Mouse (Mus musculus) bone marrow, adult 2 months (tissue): Measurements from ENCODE around the gene Prrt2. TPM values are rescaled to one million over a fixed set of nuclear protein-coding genes. Genes with fewer than 3 reads are reported as not detected.

ENCODE experiments used
- H3K27ac ChIP-seq: fragments of 200-500 bp; 2 replicates; pipeline ENCODE4 v1.5.1; 2012; ENCODE audit warnings: low read depth, mild to moderate bottlenecking, control low read depth, inconsistent platforms, low read length; ENCODE audit not compliant: control insufficient read depth, poor library complexity, insufficient read depth
- H3K4me1 ChIP-seq: fragments of 200-500 bp; 2 replicates; pipeline ENCODE4 v1.6.1; 2011; ENCODE audit warnings: low read length; ENCODE audit not compliant: control insufficient read depth, insufficient read depth
- H3K4me3 ChIP-seq: fragments of 200-500 bp; replicated peaks from 2 replicates; pipeline ENCODE3; 2011; ENCODE audit warnings: mild to moderate bottlenecking, low read depth, low read length, control low read depth; ENCODE audit not compliant: control insufficient read depth
- CTCF ChIP-seq: fragments of 200-500 bp; IDR thresholded peaks from 2 replicates; pipeline ENCODE4 v1.5.1; 2011; ENCODE audit warnings: low read length, control low read depth; ENCODE audit not compliant: control insufficient read depth, insufficient read depth
- POLR2A ChIP-seq: fragments of 200-500 bp; IDR thresholded peaks from 2 replicates; pipeline ENCODE4 v1.6.1; 2011; ENCODE audit warnings: low read depth, mild to moderate bottlenecking, control low read depth, low read length, borderline replicate concordance; ENCODE audit not compliant: control insufficient read depth
- WGBS: fragments of 180-500 bp; shearing (Covaris S2); methylation state at CpG from one replicate; pipeline ENCODE4 v1.1.7; 2018; 5-methylcytosine and 5-hydroxymethylcytosine counted together
- polyA plus RNA-seq: library from polyadenylated mRNA; stranded (reverse); fragments of >200 nt; gene quantifications from 2 replicates; pipeline ENCODE4 v1.2.4, GENCODE M21; 2011; ENCODE audit warnings: low replicate concordance; ENCODE audit not compliant: missing spikeins, insufficient read depth, insufficient read length

Prrt2 gene
- polyA plus RNA-seq = 5.3 TPM in 1 of 2 replicates, not detected in the other

DNA sequence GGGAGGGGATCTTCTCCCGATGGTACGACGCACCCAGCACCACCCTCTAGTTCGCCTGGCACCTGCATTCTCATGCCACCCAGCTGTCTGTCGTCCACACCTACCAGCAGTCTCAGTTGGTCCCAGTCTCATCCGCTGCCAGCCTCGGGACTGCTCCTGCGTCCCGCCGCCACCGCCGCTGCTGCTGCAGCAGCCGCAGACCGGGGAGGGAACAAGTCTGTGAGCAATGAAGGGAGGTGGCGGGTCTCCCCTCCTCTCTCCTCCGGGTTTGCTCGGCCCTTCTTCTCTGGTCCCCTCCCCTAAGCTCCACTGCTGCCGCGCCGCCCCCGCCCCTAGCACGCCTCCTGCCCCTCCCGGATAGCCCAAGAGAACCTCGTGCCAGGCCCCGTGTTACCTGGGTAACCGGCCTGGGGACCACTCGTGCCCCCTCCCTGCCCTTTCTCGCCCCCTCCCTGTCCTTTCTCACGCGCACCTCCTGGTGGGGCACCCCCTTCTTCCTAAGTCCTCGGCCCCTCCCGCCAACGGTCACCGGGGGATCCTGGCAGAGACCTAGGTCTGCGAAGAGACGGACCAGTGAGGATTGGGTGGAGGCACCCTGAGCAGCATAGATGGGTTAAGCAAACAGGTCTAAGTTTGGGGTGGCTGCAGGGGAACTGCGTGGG lies at the start of gene Prrt2, which contains the start of gene Gm42742:
Gene Prrt2, minus strand, starts transcription at position 311 of the 662 bp plus-strand sequence.
Gene Gm42742, minus strand, starts transcription at position 197 of the 662 bp plus-strand sequence.
- TF ChIP-seq POLR2A (no peak), CTCF (no peak)
- Histone ChIP-seq H3K27ac (no peak within 1 kb of the TSS), H3K4me3 (peak within 1 kb of the TSS; percentile 16), H3K4me1 (peaks cover 9% of the 10 kb centered on the region)
- 3% methylated on average over 37 of the region's 37 CpGs for WGBS

DNA sequence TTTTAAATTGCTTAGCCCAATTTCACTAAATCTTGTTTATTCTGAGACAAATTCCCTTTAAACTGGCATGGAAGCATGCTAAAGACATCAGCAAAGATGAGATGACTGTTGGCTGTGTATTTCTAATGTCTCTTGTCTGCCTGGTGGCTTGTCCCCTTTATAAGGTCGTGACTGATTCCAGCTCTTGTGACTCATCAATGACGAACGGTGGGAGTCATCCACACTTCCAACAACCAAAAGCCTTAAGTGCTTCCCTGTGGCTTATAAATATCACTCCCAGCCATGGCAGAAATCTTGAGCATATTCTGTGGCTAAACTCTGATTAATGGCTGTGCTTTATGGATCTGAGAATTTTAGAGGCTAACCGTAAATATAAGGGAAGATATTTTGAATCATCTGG lies 45.3 kb upstream of the Prrt2 start:
- no peak overlapping the region for H3K4me3 ChIP-seq
- H3K27ac ChIP-seq = no peak overlapping the region
- WGBS = 80% methylated on average over 4 of the region's 4 CpGs
- H3K4me1 ChIP-seq = no peaks in the 10 kb centered on the region; the same call in 1 of the 2 replicates
- TF ChIP-seq POLR2A = no peak
- TF ChIP-seq CTCF = no peak

DNA sequence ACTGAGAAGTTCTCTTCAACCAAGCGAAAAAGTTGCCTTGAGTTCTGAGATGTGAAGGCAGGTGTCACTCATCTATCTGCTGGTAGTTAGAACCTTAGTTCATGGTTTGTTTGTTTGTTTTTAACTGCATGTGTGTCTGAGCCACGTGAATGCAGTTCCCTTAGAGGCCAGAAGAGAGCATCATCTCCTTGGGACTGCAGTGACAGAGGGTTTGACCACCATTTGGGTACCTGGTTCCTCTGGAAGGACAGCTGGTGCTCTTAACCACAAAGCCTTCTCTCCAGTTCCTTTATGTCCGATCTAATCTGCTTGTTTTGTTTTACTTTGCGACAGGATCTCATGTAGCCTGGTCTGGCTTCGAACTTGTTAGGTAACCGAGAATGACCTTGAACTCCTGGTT lies 44.5 kb upstream of the Prrt2 start:
- 72% methylated on average over 6 of the region's 6 CpGs for WGBS

DNA sequence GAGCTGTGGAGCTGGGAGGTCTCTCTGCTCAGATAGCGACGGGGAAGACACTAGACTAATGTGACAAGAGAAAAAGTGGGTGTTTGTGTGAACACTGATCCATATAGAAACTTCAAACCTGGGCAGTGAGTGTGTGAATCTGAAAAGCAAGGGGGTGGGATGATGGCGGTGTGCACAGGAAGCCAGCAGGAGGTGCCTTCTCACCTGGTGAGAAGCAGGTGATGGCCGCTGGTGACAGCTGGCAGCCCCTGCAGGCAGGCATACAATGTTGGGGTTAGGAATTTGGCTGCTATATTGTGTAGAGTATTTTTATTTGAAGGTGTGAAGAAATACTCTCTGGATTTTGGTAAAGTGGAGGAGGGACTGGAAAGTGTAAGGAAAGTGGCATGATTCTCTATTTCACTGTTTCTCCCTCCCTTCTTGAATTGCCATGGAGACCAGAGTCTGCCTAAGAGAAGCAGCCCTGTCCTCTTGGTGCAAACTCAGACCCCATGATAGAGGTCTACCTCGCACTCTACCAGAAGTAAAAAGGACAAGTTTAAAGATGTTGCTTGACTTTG lies 34.1 kb upstream of the Prrt2 start:
- Histone ChIP-seq H3K4me1 (no peaks in the 10 kb centered on the region), H3K27ac (no peak overlapping the region), H3K4me3 (no peak overlapping the region)
- WGBS = 83% methylated on average over 5 of the region's 5 CpGs
- TF ChIP-seq POLR2A = no peak
- TF ChIP-seq CTCF = no peak

More for the DNA sequence above, 44.5 kb upstream of the Prrt2 start:
- H3K4me3 ChIP-seq = no peak overlapping the region
- TF ChIP-seq POLR2A = no peak
- peak; percentile 37 for TF ChIP-seq CTCF
- no peak overlapping the region for H3K27ac ChIP-seq
- no peaks in the 10 kb centered on the region; the same call in 1 of the 2 replicates for H3K4me1 ChIP-seq

DNA sequence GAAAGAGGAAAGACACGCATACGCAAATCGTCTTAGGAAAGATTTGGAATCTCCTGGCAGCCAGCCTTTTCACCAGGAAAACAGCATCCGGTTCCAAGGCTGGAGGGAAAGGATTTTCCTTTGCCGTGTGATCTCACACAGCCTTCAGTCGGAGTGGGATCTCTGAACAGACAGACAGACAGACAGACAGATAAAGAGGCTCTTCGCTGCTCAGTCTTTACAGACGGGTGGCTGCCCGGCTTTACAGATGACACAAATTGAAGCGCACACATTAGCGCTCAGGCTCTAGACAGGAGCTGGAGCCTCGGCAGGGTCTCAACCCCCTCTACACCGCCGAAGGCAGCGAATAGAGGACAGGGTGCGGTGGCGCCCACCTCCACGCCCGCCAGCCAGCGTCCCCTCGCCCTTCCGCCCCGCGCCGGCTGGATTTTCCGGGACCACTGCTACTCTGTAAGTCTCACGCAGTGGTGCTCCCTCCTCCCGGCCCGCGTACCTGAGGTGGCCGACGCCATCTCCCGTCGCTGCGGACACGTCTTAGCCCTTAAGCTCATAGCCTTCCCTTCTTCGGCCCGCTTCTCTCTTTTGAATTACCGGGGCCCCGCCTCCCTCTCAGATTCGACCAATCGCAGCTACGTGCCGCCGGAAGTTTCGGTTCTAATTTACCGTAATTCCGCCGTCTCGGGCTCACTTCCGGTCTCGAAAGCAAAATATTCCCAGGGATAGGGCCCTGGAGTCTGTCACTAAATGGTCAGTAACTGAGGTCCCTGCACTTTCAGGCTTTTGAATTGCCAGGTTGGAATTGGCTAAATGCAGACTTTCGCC lies 21.1 kb upstream of the Prrt2 start, which contains the start of gene Kif22:
Gene Kif22, minus strand, starts transcription at position 621 of the 822 bp plus-strand sequence.
- Histone ChIP-seq H3K27ac (peak within 1 kb of the TSS; percentile 75), H3K4me1 (no peaks in the 10 kb centered on the region), H3K4me3 (peak within 1 kb of the TSS; percentile 96)
- peak; percentile 77; the same call in 1 of the 2 replicates for TF ChIP-seq POLR2A
- no peak for TF ChIP-seq CTCF
- WGBS = under 1% methylated on average over 53 of the region's 53 CpGs

DNA sequence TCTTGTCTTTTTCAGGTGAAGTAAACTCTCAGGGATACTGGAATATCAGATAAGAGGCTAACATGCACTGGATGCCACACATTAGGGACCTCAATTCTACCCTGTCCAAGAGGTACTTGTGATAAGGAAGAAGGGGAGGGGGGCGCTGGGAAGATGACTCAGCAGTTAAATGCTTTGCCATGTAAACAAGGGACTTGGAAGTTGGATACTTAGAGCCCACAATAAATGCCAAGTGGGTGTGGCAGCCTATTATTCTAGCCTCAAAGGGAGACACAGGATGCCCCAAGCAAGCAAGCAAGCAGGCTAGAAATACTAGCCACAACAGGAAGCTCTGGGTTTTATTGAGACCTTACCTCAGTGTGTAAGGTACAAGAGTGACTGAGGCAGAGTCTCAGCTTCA lies 10.2 kb upstream of the Prrt2 start:
- H3K4me3 ChIP-seq = no peak overlapping the region
- TF ChIP-seq CTCF (no peak), POLR2A (no peak)
- WGBS = 67% methylated on average over 1 of the region's 1 CpGs
- H3K27ac ChIP-seq = no peak overlapping the region
- H3K4me1 ChIP-seq = peaks cover 5% of the 10 kb centered on the region

DNA sequence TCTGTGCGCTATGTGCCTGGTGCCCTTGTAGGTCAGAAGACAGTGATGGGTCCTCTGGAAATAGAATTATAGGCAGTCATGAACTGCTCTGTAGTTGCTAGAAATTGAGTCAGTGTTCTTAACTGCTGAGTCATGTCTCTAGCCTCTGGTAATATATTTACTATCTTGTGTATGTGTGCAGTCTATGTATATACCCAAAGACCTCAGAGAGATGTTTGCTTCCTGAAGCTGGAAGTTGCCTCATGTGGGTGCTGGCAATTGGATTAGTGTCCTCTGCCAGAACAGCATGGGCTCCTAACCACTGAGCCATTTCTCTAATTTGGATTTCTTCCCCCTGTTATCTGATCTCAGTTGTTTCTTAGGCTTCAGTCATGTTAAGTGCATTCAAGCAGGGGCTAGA lies 9.2 kb upstream of the Prrt2 start:
- TF ChIP-seq POLR2A = no peak
- no peak for TF ChIP-seq CTCF
- 98% methylated on average over 1 of the region's 1 CpGs for WGBS
- no peak overlapping the region for H3K27ac ChIP-seq
- peaks cover 5% of the 10 kb centered on the region for H3K4me1 ChIP-seq
- no peak overlapping the region for H3K4me3 ChIP-seq

DNA sequence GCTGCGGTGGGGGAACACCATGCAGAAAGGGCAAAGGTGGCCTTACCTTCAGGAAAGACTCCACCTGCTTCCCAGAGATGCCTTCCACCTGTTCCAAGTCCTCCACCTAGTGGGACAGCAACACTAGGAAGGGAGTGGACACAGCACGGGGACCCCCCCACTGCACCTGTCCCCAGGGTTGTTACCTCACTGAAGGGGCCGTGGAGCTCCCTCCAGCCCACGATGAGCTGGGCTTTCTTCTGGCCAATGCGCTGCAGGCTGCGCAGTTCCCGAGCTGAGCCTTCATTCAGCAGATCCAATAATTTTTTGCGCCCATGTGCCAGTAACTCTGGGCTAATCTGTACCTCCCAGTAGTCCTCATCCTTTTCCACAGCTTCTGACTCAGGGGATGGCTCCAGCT lies 6.9 kb upstream of the Prrt2 start:
- TF ChIP-seq CTCF (no peak), POLR2A (no peak)
- Histone ChIP-seq H3K27ac (peak overlapping the region; percentile 96), H3K4me3 (peak overlapping the region; percentile 53), H3K4me1 (peaks cover 13% of the 10 kb centered on the region)
- 45% methylated on average over 8 of the region's 8 CpGs for WGBS
